Mouse (Mus musculus) ES-E14 (cell line): ENCODE data around the gene Thbd. TPM values are rescaled to one million over a fixed set of nuclear protein-coding genes. Genes with fewer than 3 reads are reported as not detected.

ENCODE experiments used
- DNase-seq: peaks from one replicate; pipeline ENCODE4 v3.0.0-alpha.2; 2013; ENCODE audit warnings: low read depth, low spot score
- H3K27ac ChIP-seq: 2 replicates; pipeline ENCODE4 v1.5.1; 2012; ENCODE audit warnings: low read depth, mild to moderate bottlenecking, low read length, moderate library complexity, mixed read lengths; ENCODE audit not compliant: poor library complexity, insufficient read depth, severe bottlenecking
- H3K36me3 ChIP-seq: 2 replicates; pipeline ENCODE4 v1.6.1; 2012; ENCODE audit warnings: mild to moderate bottlenecking, low read length, moderate library complexity, mixed read lengths; ENCODE audit not compliant: control insufficient read depth, poor library complexity, insufficient read depth, severe bottlenecking
- H3K4me1 ChIP-seq, 2 experiments: fragments of 150-350 bp in 1 of 2; sonication (generic) in 1 of 2; 2 replicates each; pipeline ENCODE4 v1.6.1; 2012; ENCODE audit warnings: low read length in 2 of 2, mild to moderate bottlenecking in 1 of 2, mixed read lengths in 1 of 2; ENCODE audit not compliant: control insufficient read depth in 2 of 2, insufficient read depth in 2 of 2, poor library complexity in 1 of 2
- H3K4me3 ChIP-seq, 2 experiments: fragments of 150-350 bp in 1 of 2; sonication (generic) in 1 of 2; 2 replicates each; pipeline ENCODE4 v1.5.1; 2012; ENCODE audit warnings: low read length in 2 of 2, low read depth in 1 of 2, mild to moderate bottlenecking in 1 of 2, mixed read lengths in 1 of 2; ENCODE audit not compliant: insufficient read depth in 1 of 2, poor library complexity in 1 of 2, severe bottlenecking in 1 of 2
- H3K9ac ChIP-seq: 2 replicates; pipeline ENCODE4 v1.6.1; 2012; ENCODE audit warnings: low read depth, mild to moderate bottlenecking, low read length, mixed read lengths; ENCODE audit not compliant: poor library complexity, insufficient read depth, severe bottlenecking
- H3K9me3 ChIP-seq: fragments of 150-350 bp; sonication (generic); 2 replicates; pipeline ENCODE4 v1.6.1; 2012; ENCODE audit warnings: low read depth, mild to moderate bottlenecking, low read length; ENCODE audit not compliant: control insufficient read depth, insufficient read depth
- CHD2 ChIP-seq: IDR thresholded peaks from 2 replicates; pipeline ENCODE4 v1.6.1; 2014; ENCODE audit warnings: mild to moderate bottlenecking, low read depth, low read length, inconsistent platforms
- HCFC1 ChIP-seq: IDR thresholded peaks from 2 replicates; pipeline ENCODE4 v1.6.1; 2012; ENCODE audit warnings: low read length, inconsistent platforms, borderline replicate concordance; ENCODE audit not compliant: insufficient read depth
- MAFK ChIP-seq: IDR thresholded peaks from 2 replicates; pipeline ENCODE4 v1.6.1; 2014; ENCODE audit warnings: mild to moderate bottlenecking, low read depth, low read length, inconsistent platforms; ENCODE audit not compliant: insufficient read depth
- ZC3H11A ChIP-seq: IDR thresholded peaks from 2 replicates; pipeline ENCODE4 v1.6.1; 2012; ENCODE audit warnings: low read depth, mild to moderate bottlenecking, inconsistent platforms, low read length, borderline replicate concordance
- ZNF384 ChIP-seq: IDR thresholded peaks from 2 replicates; pipeline ENCODE4 v1.6.1; 2012; ENCODE audit warnings: low read depth, low read length, inconsistent platforms
- in situ Hi-C, 2 experiments: fragments of 600-800 bp; cut with MboI; formaldehyde crosslinking; loops; one replicate each; pipeline ENCODE4 v1.15.1; 2025; ENCODE audit warnings: low sequenced_read_pairs in 2 of 2, inconsistent platforms in 1 of 2; ENCODE audit not compliant: unreplicated experiment in 2 of 2
- total RNA-seq: library from RNA; depleted of rRNA; stranded (reverse); fragments of 300-350 nt; gene quantifications from 2 replicates; pipeline ENCODE4 v1.2.3, GENCODE M21; 2012

Gene Thbd
- total RNA-seq, 1 experiment = 4.6 TPM

DNA sequence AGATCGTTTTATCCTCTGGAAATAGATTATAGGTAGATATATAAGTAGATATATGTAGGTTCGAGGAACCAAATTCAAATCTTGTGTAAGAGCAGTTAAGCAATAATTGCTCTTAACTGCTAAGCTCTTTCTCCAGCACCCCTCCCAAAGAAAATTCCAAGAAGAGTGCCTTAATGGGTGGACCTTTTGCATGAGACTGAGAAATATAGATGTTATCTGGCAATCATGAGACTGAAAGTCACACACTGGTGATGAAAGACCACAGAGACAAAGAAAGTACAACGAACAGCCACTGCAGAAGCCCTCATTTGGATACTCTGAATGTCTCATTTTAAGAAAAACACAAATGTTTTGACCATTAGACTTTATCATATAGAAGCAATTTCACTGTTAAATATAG, 20.5 kb upstream of the Thbd start:
- TF ChIP-seq ZC3H11A (no peak), ZNF384 (no peak), MAFK (no peak), CHD2 (no peak), HCFC1 (no peak)
- Histone ChIP-seq H3K4me1 (no peaks in the 10 kb centered on the region), H3K27ac (no peak overlapping the region), H3K9me3 (no peaks in the 10 kb centered on the region), H3K9ac (no peak overlapping the region), H3K36me3 (no peaks in the 10 kb centered on the region), H3K4me3 (no peak overlapping the region)
- DNase-seq = no peak
- in situ Hi-C loops = no loop called here

GRCm38 (mm10) chr2:148427553-148427952, 19.6 kb upstream of the Thbd start:
- no peak for TF ChIP-seq HCFC1
- in situ Hi-C loops = no loop called here
- Histone ChIP-seq H3K9ac (no peak overlapping the region), H3K36me3 (no peaks in the 10 kb centered on the region), H3K27ac (no peak overlapping the region), H3K4me3 (no peak overlapping the region), H3K9me3 (no peaks in the 10 kb centered on the region), H3K4me1 (no peaks in the 10 kb centered on the region)
- no peak for DNase-seq

DNA sequence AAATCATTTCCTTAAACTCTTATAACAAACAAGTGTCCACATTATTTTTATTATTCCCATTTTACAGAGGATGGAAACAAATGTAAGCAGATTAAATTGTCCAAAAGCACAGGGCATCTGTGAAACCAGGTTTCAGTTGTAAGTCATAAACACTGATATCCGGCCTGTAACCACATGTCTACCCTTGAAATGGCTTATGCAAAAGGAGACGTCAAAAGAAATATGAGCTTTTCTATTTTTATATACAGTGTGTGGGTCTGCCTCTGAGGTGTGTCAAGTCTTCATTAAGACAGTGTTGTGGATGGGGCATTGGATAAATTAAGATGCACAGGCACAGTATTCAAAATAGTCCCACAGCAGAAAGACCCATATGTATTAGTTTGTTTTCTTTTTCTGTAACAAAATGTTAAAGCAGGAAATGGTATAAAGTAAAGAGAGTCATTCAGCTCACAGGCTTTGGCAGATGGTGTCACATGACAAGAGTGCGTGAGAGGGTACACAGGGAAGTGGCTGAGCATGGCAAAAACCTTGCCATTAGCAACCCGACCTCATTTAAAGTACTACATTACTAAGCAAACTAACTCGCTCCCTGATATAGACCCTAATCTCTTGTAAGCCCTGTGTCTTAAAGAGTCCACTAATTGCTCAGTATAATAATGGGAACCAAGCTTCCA, 17.9 kb upstream of the Thbd start:
- Histone ChIP-seq H3K9ac (no peak overlapping the region), H3K9me3 (no peaks in the 10 kb centered on the region), H3K4me3 (no peak overlapping the region), H3K4me1 (no peaks in the 10 kb centered on the region), H3K27ac (no peak overlapping the region), H3K36me3 (no peaks in the 10 kb centered on the region)
- no peak for DNase-seq
- in situ Hi-C loops = no loop called here
- TF ChIP-seq MAFK = no peak
- TF ChIP-seq ZC3H11A = no peak
- TF ChIP-seq HCFC1 = no peak
- no peak for TF ChIP-seq CHD2
- TF ChIP-seq ZNF384 = no peak

DNA sequence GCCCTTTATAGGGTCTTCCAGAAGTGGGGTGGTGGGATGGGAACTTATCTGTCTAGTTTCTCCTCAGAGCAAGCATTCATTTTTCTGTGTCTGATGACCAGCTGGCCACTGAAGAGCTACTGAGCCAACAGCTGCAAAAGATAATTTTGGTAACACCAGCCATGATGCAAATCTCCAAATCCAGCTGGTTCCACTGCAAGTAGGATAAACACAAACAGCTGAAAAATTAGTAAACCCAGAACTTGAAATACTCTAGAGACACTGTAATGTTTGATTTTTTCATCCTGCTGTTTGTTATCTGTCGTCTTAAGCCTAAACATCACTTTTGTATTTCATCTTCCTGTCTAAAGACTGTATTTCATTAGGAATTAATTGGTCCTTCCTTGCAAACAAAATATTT, 13.7 kb upstream of the Thbd start:
- H3K4me3 ChIP-seq = no peak overlapping the region
- H3K27ac ChIP-seq = no peak overlapping the region
- no peak overlapping the region for H3K9ac ChIP-seq
- no peaks in the 10 kb centered on the region for H3K36me3 ChIP-seq
- no peak for DNase-seq
- no peak for TF ChIP-seq CHD2
- no peak for TF ChIP-seq MAFK
- no peak for TF ChIP-seq ZNF384
- H3K4me1 ChIP-seq = no peaks in the 10 kb centered on the region
- H3K9me3 ChIP-seq = no peaks in the 10 kb centered on the region
- in situ Hi-C loops = no loop called here

- in situ Hi-C loops = no loop called here
Observed at GRCm38 (mm10) chr2:148421112-148421511, 13.1 kb upstream of the Thbd start.

More at GRCm38 (mm10) chr2:148421112-148421511, 13.1 kb upstream of the Thbd start:
- TF ChIP-seq ZNF384 (no peak), CHD2 (no peak), MAFK (no peak), HCFC1 (no peak), ZC3H11A (no peak)
- no peak overlapping the region for H3K4me3 ChIP-seq
- no peaks in the 10 kb centered on the region for H3K36me3 ChIP-seq
- DNase-seq = no peak
- H3K9ac ChIP-seq = no peak overlapping the region
- no peak overlapping the region for H3K27ac ChIP-seq
- H3K4me1 ChIP-seq = no peaks in the 10 kb centered on the region
- H3K9me3 ChIP-seq = no peaks in the 10 kb centered on the region
